Mouse (Mus musculus) layer of hippocampus, adult 9-11 months (tissue): Measurements from ENCODE around the gene Gm20388.
A peak's percentile ranks its signal among the peaks of the same experiment; 100 is the strongest.

Experiments used
- DNase-seq: peaks from one replicate; pipeline ENCODE4 v3.0.0; 2022

The Gm20388 gene

DNA sequence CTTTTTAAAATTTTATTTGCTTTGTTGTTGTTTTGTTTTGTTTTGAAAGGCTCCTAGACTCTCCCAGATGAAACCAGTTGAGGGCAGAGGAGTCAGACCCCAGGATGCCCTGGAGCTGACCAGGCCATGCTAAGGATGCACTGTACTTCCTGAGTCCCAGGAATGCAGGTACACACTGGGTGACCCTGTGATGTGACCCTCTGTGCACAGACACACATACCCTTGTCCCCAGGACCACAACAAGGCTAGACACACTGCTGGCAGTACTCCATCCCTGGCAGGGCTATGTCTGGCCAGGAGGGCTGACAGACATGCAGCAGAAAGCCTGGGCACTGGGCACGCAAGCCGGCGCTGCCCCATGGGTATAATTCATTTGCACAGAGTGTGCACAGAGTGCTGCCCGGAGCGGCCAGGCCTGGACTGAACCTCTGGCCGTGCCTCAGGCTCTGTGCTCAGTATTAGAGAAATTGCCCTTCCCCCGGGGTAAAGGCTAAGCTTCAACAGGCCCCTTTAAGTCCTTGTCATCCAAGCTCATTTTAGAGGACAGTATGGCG lies 2856.1 kb downstream of the Gm20388 start:
- DNase-seq, result no peak

- no peak for DNase-seq
Measured at GRCm38 (mm10) chr8:122767229-122767628, 2856.6 kb downstream of the Gm20388 start.

DNA sequence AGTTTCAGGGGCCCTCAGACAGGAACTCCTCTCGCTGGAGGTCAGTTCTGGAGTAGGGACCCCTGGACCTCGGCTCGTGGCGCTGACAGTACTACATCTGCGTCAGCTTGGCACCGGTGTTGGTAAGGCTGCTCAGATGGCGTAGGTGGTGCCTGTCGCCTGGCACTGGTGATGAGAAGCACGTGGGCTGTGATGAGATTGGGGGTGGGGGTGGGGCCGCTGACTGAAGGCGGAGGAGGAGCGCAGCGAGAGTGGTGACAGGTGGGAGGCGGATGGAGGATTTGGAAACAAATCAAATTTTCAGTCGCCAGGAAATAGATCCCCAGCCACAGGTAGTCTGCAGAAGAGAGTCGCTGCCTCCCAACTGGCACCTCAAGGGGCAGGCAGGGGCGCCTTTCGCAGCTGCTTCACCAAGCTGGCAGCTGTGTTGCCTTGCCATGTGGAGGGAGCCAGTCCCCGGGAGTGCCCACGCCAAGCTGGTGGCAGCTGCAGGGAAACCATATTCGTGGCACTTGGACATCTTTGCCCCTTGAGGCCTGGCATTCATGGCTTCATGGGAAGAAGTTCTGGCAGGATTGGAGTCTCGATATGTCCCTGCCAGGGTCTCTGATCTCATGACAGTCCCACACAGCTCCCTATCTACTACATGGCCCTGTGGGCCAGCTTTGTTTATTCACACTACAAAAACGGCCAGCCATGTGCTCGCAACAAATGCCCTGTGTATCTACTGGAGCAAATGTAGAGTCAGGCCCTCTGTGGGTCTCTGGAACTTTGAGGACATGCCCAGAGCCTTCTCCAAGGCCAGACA lies 2858.8 kb downstream of the Gm20388 start:
- peak; percentile 80 for DNase-seq

DNA sequence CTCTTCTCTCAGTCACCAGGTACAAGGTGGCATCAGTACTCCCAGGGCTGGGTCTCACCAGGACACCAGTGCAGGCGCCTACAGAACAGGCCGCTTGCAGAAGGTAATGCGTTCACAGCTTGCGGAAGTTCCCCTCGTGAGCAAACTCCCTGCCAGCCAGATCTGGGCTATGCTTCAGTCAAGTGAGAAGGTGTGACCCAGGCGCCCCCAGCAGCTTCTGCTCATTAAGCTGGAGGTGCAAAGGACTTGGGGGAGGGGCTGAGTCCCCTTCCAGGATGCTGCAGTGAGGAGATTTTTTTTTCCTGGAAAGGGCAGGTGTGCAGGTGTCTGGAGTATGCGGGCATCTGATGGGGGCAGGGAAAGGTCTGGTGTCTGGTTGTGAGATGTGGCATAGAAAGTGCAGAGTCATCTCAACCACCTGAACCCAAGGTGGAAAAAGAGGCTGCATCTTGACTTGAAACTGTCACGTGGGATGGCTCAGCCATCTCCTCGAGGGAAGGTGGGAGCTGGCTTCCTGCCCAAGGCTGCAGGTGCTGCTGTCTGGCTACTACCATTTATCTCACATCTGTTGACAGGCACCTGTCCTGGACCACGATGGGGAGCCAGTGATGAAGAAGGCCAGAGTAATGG lies 2861.9 kb downstream of the Gm20388 start:
- DNase-seq, result no peak

- DNase-seq, result peak; percentile 46
Measured at GRCm38 (mm10) chr8:122775285-122776155, 2864.9 kb downstream of the Gm20388 start, which contains the start of gene Acsf3. Gene Acsf3 (plus strand): TSS chr8:122775486.

- DNase-seq, result peak; percentile 56
Measured at GRCm38 (mm10) chr8:122777701-122778100, 2867.1 kb downstream of the Gm20388 start.

DNA sequence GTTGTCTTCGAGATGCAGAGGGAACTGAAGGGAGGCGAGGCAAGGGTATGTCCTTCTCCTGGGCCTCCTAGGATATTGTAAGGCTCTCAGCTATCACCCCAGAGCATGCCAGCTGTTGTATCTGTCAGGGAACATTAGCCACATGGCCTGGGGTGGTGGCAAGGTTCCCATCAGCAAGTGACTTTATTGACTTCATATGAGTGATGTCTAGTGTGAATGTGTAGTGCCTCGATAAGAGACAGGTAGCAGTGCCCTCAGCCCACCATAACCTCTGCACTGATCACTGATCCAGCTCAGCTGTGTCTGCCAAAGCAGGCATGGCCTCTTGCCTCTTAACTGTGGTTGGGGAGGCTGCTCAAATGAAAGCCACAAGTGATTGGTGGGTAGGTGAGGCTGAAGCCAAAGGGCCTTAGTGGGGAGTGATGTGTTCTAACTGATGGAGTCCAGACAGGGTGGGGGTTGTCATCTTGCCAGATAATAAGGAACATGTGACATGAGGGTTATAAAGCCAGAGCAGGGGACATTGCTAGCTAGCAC lies 2868.1 kb downstream of the Gm20388 start:
- no peak for DNase-seq

DNA sequence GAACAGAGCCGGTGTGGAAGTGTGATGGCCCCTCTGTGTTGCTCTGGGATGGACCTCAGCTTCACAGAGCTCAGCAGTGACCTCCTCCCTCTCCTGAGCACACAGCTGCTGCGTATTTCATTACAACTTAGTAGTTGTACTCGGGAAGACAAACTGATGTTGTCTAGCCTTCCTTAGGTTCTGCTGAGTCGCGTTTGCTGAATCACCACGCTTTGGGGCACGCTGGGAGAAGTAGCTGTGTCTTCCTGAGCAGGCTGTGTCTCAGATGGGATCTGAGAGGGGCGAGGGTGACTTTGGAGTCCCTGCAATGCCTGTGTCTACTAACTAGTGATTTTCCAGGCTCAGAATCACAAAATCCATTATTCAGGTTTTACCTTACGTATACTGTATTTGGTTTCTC lies 2868.6 kb downstream of the Gm20388 start:
- no peak for DNase-seq

DNA sequence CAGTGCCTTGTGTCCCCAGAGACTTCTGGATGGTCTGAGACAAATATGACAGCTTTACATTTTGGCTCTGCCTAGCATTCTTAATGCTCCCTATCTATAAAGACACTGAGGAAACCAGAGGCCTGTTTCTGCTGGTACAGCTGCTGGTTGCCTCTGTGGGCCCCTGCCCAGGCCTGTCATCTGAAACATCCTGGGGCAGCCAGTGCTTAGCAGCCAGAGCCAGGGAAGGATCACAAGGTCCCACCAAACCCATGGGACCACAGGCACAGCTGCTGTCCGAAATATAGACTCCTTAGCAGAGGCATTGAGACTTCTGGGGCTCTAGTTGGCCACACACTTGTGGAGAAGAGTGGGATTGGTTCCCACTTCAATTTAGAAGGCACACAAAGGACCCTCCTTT lies 2874.1 kb downstream of the Gm20388 start:
- no peak for DNase-seq

- DNase-seq, result no peak
Measured at GRCm38 (mm10) chr8:122789796-122790195, 2879.2 kb downstream of the Gm20388 start.

GRCm38 (mm10) chr8:122793375-122794174 lies 2882.9 kb downstream of the Gm20388 start:
- DNase-seq, result peak; percentile 35

- no peak for DNase-seq
Measured at GRCm38 (mm10) chr8:122794175-122794454, 2883.5 kb downstream of the Gm20388 start.

GRCm38 (mm10) chr8:122803906-122804761 lies 2893.5 kb downstream of the Gm20388 start:
- DNase-seq, result peak; percentile 24

DNA sequence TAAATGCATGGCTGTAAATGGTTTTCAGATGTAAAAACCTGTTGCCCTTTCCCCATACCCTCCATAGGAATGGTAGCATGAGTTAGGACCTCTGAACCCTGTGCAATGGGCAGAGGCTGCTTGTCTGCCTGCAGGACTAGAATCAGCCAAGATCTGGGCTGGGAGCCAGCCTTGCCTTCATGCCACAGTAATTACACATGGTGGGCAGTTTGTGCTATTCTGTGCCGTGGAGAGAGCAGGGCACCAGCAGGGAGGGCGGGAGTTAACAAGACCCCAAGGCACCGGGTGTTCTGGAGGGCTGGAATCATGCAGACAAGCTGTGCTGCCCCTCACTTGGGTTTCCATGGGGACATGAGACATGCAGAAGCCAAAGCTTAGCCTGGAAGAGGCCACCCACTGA lies 2894.7 kb downstream of the Gm20388 start:
- DNase-seq, result peak; percentile 30

GRCm38 (mm10) chr8:122806956-122807538 lies 2896.4 kb downstream of the Gm20388 start:
- DNase-seq, result no peak

GRCm38 (mm10) chr8:122807907-122808306 lies 2897.3 kb downstream of the Gm20388 start:
- no peak for DNase-seq

DNA sequence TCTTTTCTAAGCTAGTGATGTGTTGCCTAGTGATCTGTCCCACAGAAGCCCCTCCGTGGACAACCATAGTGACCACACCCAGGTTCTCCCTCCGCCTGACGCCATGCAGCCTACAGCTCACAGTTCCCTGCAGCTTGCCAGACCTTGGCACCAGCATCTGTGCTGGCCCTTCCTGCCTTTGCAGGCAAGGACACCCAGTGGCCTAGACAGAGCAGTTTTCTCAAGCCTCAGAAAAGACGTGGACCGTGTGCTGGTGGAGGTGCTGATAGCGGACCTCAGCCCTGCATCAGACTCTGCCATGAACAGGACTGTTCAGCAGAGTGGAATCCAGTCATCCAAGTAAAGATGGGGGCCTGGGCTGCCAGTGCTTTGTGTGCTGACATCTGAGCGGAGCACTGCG lies 2899.7 kb downstream of the Gm20388 start:
- no peak for DNase-seq

DNA sequence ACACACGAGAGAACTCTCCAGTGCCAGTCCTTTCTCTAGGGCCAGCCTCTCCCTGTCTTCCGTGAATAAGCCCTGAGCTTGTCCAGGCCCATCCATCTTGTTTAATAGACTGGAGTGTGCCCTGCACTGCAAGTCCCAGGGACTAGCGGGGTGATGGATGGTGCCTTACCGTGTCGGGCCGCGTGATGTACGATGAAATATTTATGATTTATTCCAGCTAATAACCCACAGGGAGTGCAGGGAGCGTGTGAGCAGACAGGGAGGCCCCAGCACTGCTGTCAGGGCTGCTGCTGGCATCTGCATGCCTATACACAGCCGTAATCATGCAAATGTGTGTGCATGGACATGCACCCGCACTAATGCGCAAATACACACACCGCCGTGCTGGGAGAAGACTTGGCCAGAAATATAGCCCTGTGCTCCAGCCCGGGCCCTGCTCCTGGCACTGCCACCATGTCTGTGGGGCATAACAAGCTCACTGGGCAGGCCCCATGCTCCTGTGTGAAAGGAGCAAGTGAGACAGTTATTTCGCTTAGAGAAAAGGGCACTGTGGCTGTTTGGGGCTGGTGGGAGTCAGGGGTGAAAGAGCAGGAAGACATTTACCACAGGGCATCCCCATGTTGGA lies 2901.3 kb downstream of the Gm20388 start:
- DNase-seq, result no peak

DNA sequence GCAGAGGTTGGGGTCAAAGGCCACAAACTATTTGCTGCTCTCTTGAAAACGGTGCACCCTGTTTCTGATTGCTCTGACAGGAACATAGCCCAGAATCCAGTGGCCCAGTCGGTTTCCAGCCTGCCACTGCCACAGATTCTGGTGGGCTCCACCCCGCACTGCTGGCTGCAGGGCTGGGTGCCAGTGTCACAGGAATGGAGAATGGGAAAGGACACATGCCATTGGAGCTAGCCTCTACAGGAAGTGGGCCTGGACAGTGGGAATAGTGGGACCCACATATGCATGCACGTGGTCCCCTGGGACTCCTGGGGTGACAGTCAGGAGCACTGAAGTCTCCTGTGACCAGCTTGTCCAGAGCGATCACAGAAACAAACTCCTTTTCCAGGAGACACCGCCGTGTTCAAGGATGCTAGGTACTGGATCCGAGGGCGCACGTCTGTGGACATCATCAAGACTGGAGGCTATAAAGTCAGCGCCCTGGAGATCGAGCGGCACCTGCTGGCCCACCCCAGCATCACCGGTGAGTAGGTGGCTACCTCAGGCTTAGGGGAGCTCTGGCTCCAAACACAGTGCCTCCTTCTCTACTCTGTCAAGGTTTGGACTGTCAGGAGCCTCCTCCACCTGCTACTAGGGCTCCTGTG lies 2902.1 kb downstream of the Gm20388 start:
- DNase-seq, result no peak

GRCm38 (mm10) chr8:122814608-122815007 lies 2904.0 kb downstream of the Gm20388 start:
- DNase-seq, result peak; percentile 45
